Mouse (Mus musculus): ENCODE data around the gene Fam25c. TPM values are rescaled to one million over a fixed set of nuclear protein-coding genes. Genes with fewer than 3 reads are reported as not detected.

Fam25c gene
- polyA plus RNA-seq, 1 experiment from 2014 or later = not detected

- no peak for ATAC-seq (ENCODE audit: low FRiP score)
Measured at GRCm38 (mm10) chr14:34362135-34362534, 6.9 kb upstream of the Fam25c start.

GRCm38 (mm10) chr14:34360251-34360650 lies 5.0 kb upstream of the Fam25c start:
- WGBS = 45% methylated on average over 6 of the region's 6 CpGs
- H3K36me3 ChIP-seq (replicated peaks) = no peaks in the 10 kb centered on the region
- H3K4me3 ChIP-seq (replicated peaks) = no peak overlapping the region
- no peaks in the 10 kb centered on the region for H3K9me3 ChIP-seq
- no peak overlapping the region for H3K27ac ChIP-seq
- peaks cover 20% of the 10 kb centered on the region for H3K27me3 ChIP-seq
- H3K4me1 ChIP-seq = peaks cover 7% of the 10 kb centered on the region
- no peak for ATAC-seq (ENCODE audit: low FRiP score)
- no peak overlapping the region for H3K4me2 ChIP-seq
- H3K9ac ChIP-seq = no peak overlapping the region

More at GRCm38 (mm10) chr14:34362135-34362534, 6.9 kb upstream of the Fam25c start:
- H3K9me3 ChIP-seq = no peaks in the 10 kb centered on the region
- H3K9ac ChIP-seq = no peak overlapping the region
- WGBS = 80% methylated on average over 4 of the region's 4 CpGs
- H3K4me1 ChIP-seq = peaks cover 7% of the 10 kb centered on the region
- peaks cover 20% of the 10 kb centered on the region for H3K27me3 ChIP-seq
- H3K4me3 ChIP-seq (replicated peaks) = no peak overlapping the region
- no peak overlapping the region for H3K27ac ChIP-seq
- H3K4me2 ChIP-seq = no peak overlapping the region
- no peaks in the 10 kb centered on the region for H3K36me3 ChIP-seq (replicated peaks)

- peaks cover 20% of the 10 kb centered on the region for H3K27me3 ChIP-seq
- no peak for ATAC-seq (ENCODE audit: low FRiP score)
- H3K36me3 ChIP-seq (replicated peaks) = no peaks in the 10 kb centered on the region
- no peak overlapping the region for H3K27ac ChIP-seq
- H3K9me3 ChIP-seq = no peaks in the 10 kb centered on the region
- WGBS = 28% methylated on average over 5 of the region's 5 CpGs
- H3K4me3 ChIP-seq (replicated peaks) = no peak overlapping the region
- no peak overlapping the region for H3K9ac ChIP-seq
- peaks cover 7% of the 10 kb centered on the region for H3K4me1 ChIP-seq
- no peak overlapping the region for H3K4me2 ChIP-seq
Measured at GRCm38 (mm10) chr14:34359676-34360244, 4.5 kb upstream of the Fam25c start.

GRCm38 (mm10) chr14:34357671-34358455 lies 2.6 kb upstream of the Fam25c start:
- H3K4me2 ChIP-seq = no peak overlapping the region
- H3K9ac ChIP-seq = no peak overlapping the region

GRCm38 (mm10) chr14:34354456-34354855 lies 777 bp downstream of the Fam25c start:
- WGBS = 88% methylated on average over 4 of the region's 4 CpGs
- H3K9ac ChIP-seq = no peak overlapping the region

More at GRCm38 (mm10) chr14:34357671-34358455, 2.6 kb upstream of the Fam25c start:
- H3K9me3 ChIP-seq = no peaks in the 10 kb centered on the region
- no peak overlapping the region for H3K4me3 ChIP-seq (replicated peaks)
- H3K36me3 ChIP-seq (replicated peaks) = no peaks in the 10 kb centered on the region
- no peak overlapping the region for H3K27ac ChIP-seq
- peaks cover 15% of the 10 kb centered on the region; the same call in 1 of the 2 replicates for H3K27me3 ChIP-seq
- 84% methylated on average over 7 of the region's 7 CpGs for WGBS
- no peak for ATAC-seq (ENCODE audit: low FRiP score)
- H3K4me1 ChIP-seq = no peaks in the 10 kb centered on the region

GRCm38 (mm10) chr14:34353326-34353725 lies 1.9 kb downstream of the Fam25c start:
- Histone ChIP-seq H3K36me3 (replicated peaks) (no peaks in the 10 kb centered on the region), H3K27ac (no peak overlapping the region), H3K4me3 (replicated peaks) (no peak overlapping the region), H3K9ac (no peak overlapping the region), H3K27me3 (0 out of 2 replicates have a peak, but pooled peaks cover 5% of the 10 kb centered on the region), H3K9me3 (no peaks in the 10 kb centered on the region), H3K4me2 (no peak overlapping the region), H3K4me1 (no peaks in the 10 kb centered on the region)
- ATAC-seq (ENCODE audit: low FRiP score) = no peak
- 84% methylated on average over 3 of the region's 3 CpGs for WGBS

More at GRCm38 (mm10) chr14:34354456-34354855, 777 bp downstream of the Fam25c start:
- H3K27ac ChIP-seq = no peak overlapping the region
- H3K36me3 ChIP-seq (replicated peaks) = no peaks in the 10 kb centered on the region
- H3K27me3 ChIP-seq = 0 out of 2 replicates have a peak, but pooled peaks cover 5% of the 10 kb centered on the region
- no peaks in the 10 kb centered on the region for H3K4me1 ChIP-seq
- no peak overlapping the region for H3K4me2 ChIP-seq
- no peak for ATAC-seq (ENCODE audit: low FRiP score)
- no peaks in the 10 kb centered on the region for H3K9me3 ChIP-seq
- no peak overlapping the region for H3K4me3 ChIP-seq (replicated peaks)

- Histone ChIP-seq H3K9me3 (no peaks in the 10 kb centered on the region), H3K27ac (no peak overlapping the region), H3K27me3 (0 out of 2 replicates have a peak, but pooled peaks cover under 1% of the 10 kb centered on the region), H3K9ac (no peak overlapping the region), H3K4me2 (no peak overlapping the region), H3K4me1 (no peaks in the 10 kb centered on the region), H3K4me3 (replicated peaks) (no peak overlapping the region), H3K36me3 (replicated peaks) (no peaks in the 10 kb centered on the region)
- WGBS = 72% methylated on average over 6 of the region's 6 CpGs
- ATAC-seq (ENCODE audit: low FRiP score) = no peak
Measured at GRCm38 (mm10) chr14:34352523-34352922, 2.7 kb downstream of the Fam25c start.

GRCm38 (mm10) chr14:34351660-34352059 lies 3.6 kb downstream of the Fam25c start:
- Histone ChIP-seq H3K4me3 (replicated peaks) (no peak overlapping the region), H3K27me3 (no peaks in the 10 kb centered on the region), H3K9me3 (no peaks in the 10 kb centered on the region), H3K27ac (no peak overlapping the region), H3K4me2 (no peak overlapping the region), H3K4me1 (no peaks in the 10 kb centered on the region), H3K9ac (no peak overlapping the region), H3K36me3 (replicated peaks) (no peaks in the 10 kb centered on the region)
- no peak for ATAC-seq (ENCODE audit: low FRiP score)
- WGBS = 72% methylated on average over 3 of the region's 3 CpGs

GRCm38 (mm10) chr14:34349007-34349406 lies 6.2 kb downstream of the Fam25c start:
- no peak for ATAC-seq (ENCODE audit: low FRiP score)
- Histone ChIP-seq H3K27ac (no peak overlapping the region), H3K4me2 (no peak overlapping the region), H3K27me3 (no peaks in the 10 kb centered on the region), H3K4me1 (no peaks in the 10 kb centered on the region), H3K4me3 (replicated peaks) (no peak overlapping the region), H3K9ac (no peak overlapping the region), H3K9me3 (no peaks in the 10 kb centered on the region), H3K36me3 (replicated peaks) (peaks cover 6% of the 10 kb centered on the region)
- 92% methylated on average over 8 of the region's 8 CpGs for WGBS

- H3K4me2 ChIP-seq = no peak overlapping the region
- no peak overlapping the region for H3K4me3 ChIP-seq (replicated peaks)
- 87% methylated on average over 7 of the region's 7 CpGs for WGBS
- no peaks in the 10 kb centered on the region for H3K9me3 ChIP-seq
- H3K27ac ChIP-seq = no peak overlapping the region
- peaks cover 10% of the 10 kb centered on the region for H3K36me3 ChIP-seq (replicated peaks)
- ATAC-seq (ENCODE audit: low FRiP score) = no peak
- no peak overlapping the region for H3K9ac ChIP-seq
- no peaks in the 10 kb centered on the region for H3K27me3 ChIP-seq
- H3K4me1 ChIP-seq = no peaks in the 10 kb centered on the region
Measured at GRCm38 (mm10) chr14:34348301-34348700, 6.9 kb downstream of the Fam25c start.

- no peak overlapping the region for H3K4me2 ChIP-seq
- H3K9ac ChIP-seq = no peak overlapping the region
- H3K27me3 ChIP-seq = no peaks in the 10 kb centered on the region
- no peaks in the 10 kb centered on the region for H3K4me1 ChIP-seq
- no peak overlapping the region for H3K4me3 ChIP-seq (replicated peaks)
- H3K9me3 ChIP-seq = no peaks in the 10 kb centered on the region
- no peak for ATAC-seq (ENCODE audit: low FRiP score)
- H3K27ac ChIP-seq = no peak overlapping the region
- 92% methylated on average over 5 of the region's 5 CpGs for WGBS
- H3K36me3 ChIP-seq (replicated peaks) = peaks cover 23% of the 10 kb centered on the region
Measured at GRCm38 (mm10) chr14:34347084-34347483, 8.1 kb downstream of the Fam25c start.

- Histone ChIP-seq H3K9me3 (no peaks in the 10 kb centered on the region), H3K4me2 (no peak overlapping the region), H3K4me1 (no peaks in the 10 kb centered on the region), H3K4me3 (replicated peaks) (no peak overlapping the region), H3K27ac (no peak overlapping the region), H3K9ac (no peak overlapping the region), H3K36me3 (replicated peaks) (peaks cover 32% of the 10 kb centered on the region), H3K27me3 (no peaks in the 10 kb centered on the region)
- 63% methylated on average over 12 of the region's 12 CpGs for WGBS
- ATAC-seq (ENCODE audit: low FRiP score) = no peak
Measured at GRCm38 (mm10) chr14:34345771-34346566, 9.3 kb downstream of the Fam25c start.
